Mouse (Mus musculus) embryonic fibroblast, embryonic 13.5 days (primary cell): ENCODE measurements at regions not wholly inside any gene's neighbourhood (a gene's known extent, or its start where the extent isn't known, plus 50 kb on each side); places are given as distances from the start of the nearest gene placed in this dataset.

Experiments
- CTCF ChIP-seq: IDR thresholded peaks from 2 replicates; pipeline ENCODE4 v1.5.1; 2011; ENCODE audit warnings: mild to moderate bottlenecking, control low read depth, low read length, moderate library complexity, borderline replicate concordance; ENCODE audit not compliant: insufficient read depth
- POLR2A ChIP-seq: IDR thresholded peaks from 2 replicates; pipeline ENCODE4 v1.6.1; 2011; ENCODE audit warnings: low read depth, mild to moderate bottlenecking, control low read depth, low read length, moderate library complexity

- no peak for TF ChIP-seq CTCF
- no peak for TF ChIP-seq POLR2A
These were observed 433.4 kb downstream of the 1700129C05Rik start for GRCm38 (mm10) chr14:58709281-58709680.
